Mouse (Mus musculus): ENCODE measurements at regions not wholly inside any gene's neighbourhood (a gene's known extent, or its start where the extent isn't known, plus 50 kb on each side); places are given as distances from the start of the nearest gene placed in this dataset.

DNA sequence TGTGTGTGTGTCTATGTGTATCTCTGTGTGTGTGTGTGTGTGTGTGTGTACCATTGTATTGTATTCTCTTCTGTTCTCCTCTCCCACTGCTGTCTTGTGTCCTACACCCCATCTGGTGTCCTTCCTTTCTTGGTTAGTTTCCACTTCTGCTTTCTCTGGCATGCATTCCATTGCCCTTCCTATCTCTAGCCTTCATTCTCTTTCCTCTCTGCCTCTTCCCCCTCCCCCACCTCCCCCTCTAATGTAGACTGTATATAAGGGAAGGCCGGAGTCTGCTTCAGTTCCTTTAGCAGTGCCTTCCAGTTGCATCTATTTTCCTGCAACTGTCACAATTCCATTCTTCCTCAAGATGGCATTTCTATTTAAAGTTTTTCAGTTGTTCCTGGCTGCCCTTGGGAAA is 161.5 kb upstream of the Rxfp2 start:
- Histone ChIP-seq H3K27me3 (ENCODE audit: control insufficient read depth, insufficient read depth, low read length) (no peaks in the 10 kb centered on the region), H3K36me3 (ENCODE audit: control insufficient read depth, insufficient read depth, low read length) (no peaks in the 10 kb centered on the region), H3K4me1 (replicated peaks; ENCODE audit: control insufficient read depth, insufficient read depth, low read length) (no peaks in the 10 kb centered on the region), H3K4me3 (ENCODE audit: control insufficient read depth, insufficient read depth, low read length) (no peak overlapping the region), H3K27ac (ENCODE audit: control insufficient read depth, insufficient read depth, low read length) (no peak overlapping the region)
- 81% methylated on average over 1 of the region's 1 CpGs for WGBS
- TF ChIP-seq CTCF (IDR thresholded peaks at IDR 0.05; ENCODE audit: borderline replicate concordance, control insufficient read depth, extremely low read depth, insufficient read depth, low read length, poor library complexity) (no peak), POLR2A (IDR thresholded peaks at IDR 0.05; ENCODE audit: control insufficient read depth, extremely low read depth, insufficient read depth, low read length, poor library complexity) (no peak)
- no peak for DNase-seq

DNA sequence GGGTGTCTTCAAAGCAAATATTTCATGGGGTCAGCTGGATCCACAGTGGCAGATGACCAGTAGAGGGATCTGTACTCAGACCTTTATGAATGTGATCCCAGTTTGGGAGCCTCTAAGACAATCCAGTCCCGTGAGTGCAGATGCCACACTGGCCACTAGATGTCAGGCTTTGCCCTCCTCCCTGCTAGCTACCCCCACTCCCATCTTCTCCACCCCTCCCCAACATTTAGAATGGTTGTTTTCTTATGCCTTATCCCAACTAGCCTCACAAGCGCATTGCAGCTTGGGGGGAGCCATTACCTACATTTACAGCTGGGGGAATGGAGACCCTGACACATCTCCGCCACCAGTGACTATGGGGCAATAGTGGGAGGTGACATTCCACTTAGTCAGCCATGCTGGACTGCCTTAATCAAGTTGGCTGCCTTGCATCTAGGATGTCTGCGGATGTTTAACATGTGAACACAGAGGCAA is 156.9 kb upstream of the Rxfp2 start:
- peak; percentile 31 for DNase-seq
- H3K4me3 ChIP-seq (ENCODE audit: control insufficient read depth, insufficient read depth, low read length), result no peak overlapping the region
- 54% methylated on average over 4 of the region's 4 CpGs for WGBS
- H3K27ac ChIP-seq (ENCODE audit: control insufficient read depth, insufficient read depth, low read length), result no peak overlapping the region
- H3K4me1 ChIP-seq (replicated peaks; ENCODE audit: control insufficient read depth, insufficient read depth, low read length), result no peaks in the 10 kb centered on the region
- H3K36me3 ChIP-seq (ENCODE audit: control insufficient read depth, insufficient read depth, low read length), result no peaks in the 10 kb centered on the region
- H3K27me3 ChIP-seq (ENCODE audit: control insufficient read depth, insufficient read depth, low read length), result no peaks in the 10 kb centered on the region
- TF ChIP-seq CTCF (IDR thresholded peaks at IDR 0.05; ENCODE audit: borderline replicate concordance, control insufficient read depth, extremely low read depth, insufficient read depth, low read length, poor library complexity) (peak; percentile 65; the same call in 1 of the 2 replicates), POLR2A (IDR thresholded peaks at IDR 0.05; ENCODE audit: control insufficient read depth, extremely low read depth, insufficient read depth, low read length, poor library complexity) (no peak)

DNA sequence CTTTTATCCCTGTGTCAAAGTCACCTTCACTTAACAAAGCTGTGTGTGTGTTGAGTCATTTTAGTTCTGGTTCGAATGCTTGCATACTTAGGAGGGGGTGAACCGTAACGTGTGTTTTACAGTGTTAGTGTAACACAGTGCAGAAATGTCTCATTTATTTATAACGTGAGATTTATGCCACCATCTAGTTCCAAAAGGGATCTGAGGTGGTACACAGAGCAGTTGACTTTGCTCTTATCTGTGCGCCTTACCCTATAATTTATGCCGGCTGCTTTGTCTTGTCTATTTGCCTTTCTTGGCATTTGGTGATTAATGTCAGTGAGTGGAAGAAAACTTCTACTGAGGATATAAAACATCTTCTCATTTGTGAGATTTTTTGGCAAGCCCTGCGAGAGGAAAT is 150.5 kb upstream of the Rxfp2 start:
- H3K27ac ChIP-seq (ENCODE audit: control insufficient read depth, insufficient read depth, low read length), result no peak overlapping the region
- WGBS, result 88% methylated on average over 7 of the region's 7 CpGs
- H3K4me3 ChIP-seq (ENCODE audit: control insufficient read depth, insufficient read depth, low read length), result no peak overlapping the region
- no peaks in the 10 kb centered on the region for H3K4me1 ChIP-seq (replicated peaks; ENCODE audit: control insufficient read depth, insufficient read depth, low read length)
- no peak for TF ChIP-seq CTCF (IDR thresholded peaks at IDR 0.05; ENCODE audit: borderline replicate concordance, control insufficient read depth, extremely low read depth, insufficient read depth, low read length, poor library complexity)
- TF ChIP-seq POLR2A (IDR thresholded peaks at IDR 0.05; ENCODE audit: control insufficient read depth, extremely low read depth, insufficient read depth, low read length, poor library complexity), result no peak
- H3K27me3 ChIP-seq (ENCODE audit: control insufficient read depth, insufficient read depth, low read length), result no peaks in the 10 kb centered on the region
- DNase-seq, result no peak
- no peaks in the 10 kb centered on the region for H3K36me3 ChIP-seq (ENCODE audit: control insufficient read depth, insufficient read depth, low read length)

DNA sequence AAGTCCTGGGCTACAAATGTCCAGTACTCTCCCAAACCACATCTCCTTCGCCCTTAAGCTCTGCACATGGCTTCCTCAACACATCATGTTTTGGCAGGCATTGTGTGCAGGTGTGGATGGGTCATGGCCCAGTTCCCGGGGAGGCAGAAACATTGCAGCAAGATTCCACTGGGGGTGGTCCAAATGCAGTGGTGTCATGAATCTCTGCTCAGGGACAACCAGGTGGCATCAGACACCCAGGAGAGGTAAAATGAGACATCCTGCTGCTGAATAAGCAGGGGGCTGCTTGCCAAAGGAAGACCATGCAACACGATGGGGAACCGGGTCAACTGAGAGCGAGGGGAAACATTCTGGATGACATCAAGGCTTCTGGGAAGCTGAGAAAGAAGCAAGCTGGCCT is 149.0 kb upstream of the Rxfp2 start:
- TF ChIP-seq POLR2A (IDR thresholded peaks at IDR 0.05; ENCODE audit: control insufficient read depth, extremely low read depth, insufficient read depth, low read length, poor library complexity), result no peak
- TF ChIP-seq CTCF (IDR thresholded peaks at IDR 0.05; ENCODE audit: borderline replicate concordance, control insufficient read depth, extremely low read depth, insufficient read depth, low read length, poor library complexity), result no peak
- no peaks in the 10 kb centered on the region for H3K4me1 ChIP-seq (replicated peaks; ENCODE audit: control insufficient read depth, insufficient read depth, low read length)
- H3K27me3 ChIP-seq (ENCODE audit: control insufficient read depth, insufficient read depth, low read length), result no peaks in the 10 kb centered on the region
- DNase-seq, result no peak
- no peak overlapping the region for H3K27ac ChIP-seq (ENCODE audit: control insufficient read depth, insufficient read depth, low read length)
- H3K36me3 ChIP-seq (ENCODE audit: control insufficient read depth, insufficient read depth, low read length), result no peaks in the 10 kb centered on the region
- 80% methylated on average over 5 of the region's 5 CpGs for WGBS
- H3K4me3 ChIP-seq (ENCODE audit: control insufficient read depth, insufficient read depth, low read length), result no peak overlapping the region

DNA sequence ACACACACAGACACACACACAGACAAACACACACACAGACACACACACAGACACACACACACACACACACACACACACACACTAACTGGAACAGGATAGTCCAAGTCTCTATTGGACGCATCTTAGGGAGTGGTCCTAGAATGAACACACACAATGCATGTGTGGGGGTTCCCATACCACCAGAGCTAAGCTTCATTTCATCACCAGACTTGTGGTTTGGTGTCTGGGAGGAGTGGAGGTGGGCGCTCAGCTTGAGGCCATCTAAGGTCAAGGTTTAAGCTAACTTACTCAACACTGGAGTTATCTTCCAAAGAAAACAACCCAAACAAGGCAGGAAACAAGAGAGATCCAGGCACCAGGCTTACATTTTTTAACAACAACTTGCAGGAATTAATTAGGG is 147.9 kb upstream of the Rxfp2 start:
- no peaks in the 10 kb centered on the region for H3K36me3 ChIP-seq (ENCODE audit: control insufficient read depth, insufficient read depth, low read length)
- H3K27ac ChIP-seq (ENCODE audit: control insufficient read depth, insufficient read depth, low read length), result no peak overlapping the region
- no peak for DNase-seq
- TF ChIP-seq CTCF (IDR thresholded peaks at IDR 0.05; ENCODE audit: borderline replicate concordance, control insufficient read depth, extremely low read depth, insufficient read depth, low read length, poor library complexity) (no peak), POLR2A (IDR thresholded peaks at IDR 0.05; ENCODE audit: control insufficient read depth, extremely low read depth, insufficient read depth, low read length, poor library complexity) (no peak)
- H3K27me3 ChIP-seq (ENCODE audit: control insufficient read depth, insufficient read depth, low read length), result no peaks in the 10 kb centered on the region
- WGBS, result 79% methylated on average over 2 of the region's 2 CpGs
- H3K4me1 ChIP-seq (replicated peaks; ENCODE audit: control insufficient read depth, insufficient read depth, low read length), result no peaks in the 10 kb centered on the region
- H3K4me3 ChIP-seq (ENCODE audit: control insufficient read depth, insufficient read depth, low read length), result no peak overlapping the region

DNA sequence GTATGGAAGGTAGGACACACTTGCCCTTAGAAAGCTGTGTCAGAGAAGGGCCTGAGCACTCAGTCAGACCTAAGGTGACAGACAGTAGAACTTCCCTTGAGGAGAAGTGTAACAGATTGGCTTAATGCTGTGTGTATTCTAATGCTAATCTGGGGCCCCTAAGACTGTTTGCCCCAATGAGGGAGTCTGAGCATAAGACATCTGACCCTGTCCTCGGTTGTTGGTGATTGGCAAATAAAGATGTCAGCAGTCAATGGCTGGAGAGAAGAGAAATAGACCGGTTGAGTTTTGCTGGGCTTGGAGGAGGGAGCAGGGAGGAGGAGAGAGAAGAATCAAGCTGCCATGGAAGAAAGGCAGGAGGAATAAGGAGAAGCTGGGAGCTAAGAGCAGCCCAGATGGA is 147.0 kb upstream of the Rxfp2 start:
- 62% methylated on average over 2 of the region's 2 CpGs for WGBS
- Histone ChIP-seq H3K4me3 (ENCODE audit: control insufficient read depth, insufficient read depth, low read length) (no peak overlapping the region), H3K27ac (ENCODE audit: control insufficient read depth, insufficient read depth, low read length) (no peak overlapping the region), H3K36me3 (ENCODE audit: control insufficient read depth, insufficient read depth, low read length) (no peaks in the 10 kb centered on the region), H3K4me1 (replicated peaks; ENCODE audit: control insufficient read depth, insufficient read depth, low read length) (no peaks in the 10 kb centered on the region), H3K27me3 (ENCODE audit: control insufficient read depth, insufficient read depth, low read length) (no peaks in the 10 kb centered on the region)
- no peak for DNase-seq
- TF ChIP-seq CTCF (IDR thresholded peaks at IDR 0.05; ENCODE audit: borderline replicate concordance, control insufficient read depth, extremely low read depth, insufficient read depth, low read length, poor library complexity) (no peak), POLR2A (IDR thresholded peaks at IDR 0.05; ENCODE audit: control insufficient read depth, extremely low read depth, insufficient read depth, low read length, poor library complexity) (no peak)

DNA sequence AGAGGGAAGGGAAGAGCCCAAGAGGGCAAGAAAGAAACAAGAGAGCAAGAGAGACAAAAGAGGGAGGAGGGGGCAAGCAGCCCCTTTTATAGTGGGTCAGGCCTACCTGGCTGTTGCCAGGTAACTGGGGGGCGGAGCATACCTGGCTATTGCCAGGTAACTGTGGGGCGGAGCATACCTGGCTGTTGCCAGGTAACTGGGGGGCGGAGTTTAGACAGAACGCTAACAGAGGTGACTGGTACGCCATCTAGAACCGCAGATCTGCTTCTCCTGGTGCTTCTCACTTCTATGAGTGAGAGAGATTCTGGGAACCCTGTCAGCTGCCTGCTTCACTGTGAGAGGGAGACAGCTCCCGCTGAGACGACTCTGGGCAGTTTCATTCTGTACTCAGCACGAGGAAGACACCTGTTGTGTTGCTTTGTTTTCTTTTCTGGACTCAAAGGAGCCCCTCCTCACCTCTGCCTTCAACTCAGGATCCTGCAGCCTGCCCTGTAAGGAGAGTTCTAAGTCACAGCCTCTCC is 144.9 kb upstream of the Rxfp2 start:
- no peaks in the 10 kb centered on the region for H3K36me3 ChIP-seq (ENCODE audit: control insufficient read depth, insufficient read depth, low read length)
- no peak overlapping the region for H3K27ac ChIP-seq (ENCODE audit: control insufficient read depth, insufficient read depth, low read length)
- DNase-seq, result no peak
- H3K27me3 ChIP-seq (ENCODE audit: control insufficient read depth, insufficient read depth, low read length), result no peaks in the 10 kb centered on the region
- no peak overlapping the region for H3K4me3 ChIP-seq (ENCODE audit: control insufficient read depth, insufficient read depth, low read length)
- 65% methylated on average over 9 of the region's 9 CpGs for WGBS
- TF ChIP-seq CTCF (IDR thresholded peaks at IDR 0.05; ENCODE audit: borderline replicate concordance, control insufficient read depth, extremely low read depth, insufficient read depth, low read length, poor library complexity) (no peak), POLR2A (IDR thresholded peaks at IDR 0.05; ENCODE audit: control insufficient read depth, extremely low read depth, insufficient read depth, low read length, poor library complexity) (no peak)
- no peaks in the 10 kb centered on the region for H3K4me1 ChIP-seq (replicated peaks; ENCODE audit: control insufficient read depth, insufficient read depth, low read length)
